ENCODE assay signal across 8 mouse cellular contexts in the genomic region with DNA sequence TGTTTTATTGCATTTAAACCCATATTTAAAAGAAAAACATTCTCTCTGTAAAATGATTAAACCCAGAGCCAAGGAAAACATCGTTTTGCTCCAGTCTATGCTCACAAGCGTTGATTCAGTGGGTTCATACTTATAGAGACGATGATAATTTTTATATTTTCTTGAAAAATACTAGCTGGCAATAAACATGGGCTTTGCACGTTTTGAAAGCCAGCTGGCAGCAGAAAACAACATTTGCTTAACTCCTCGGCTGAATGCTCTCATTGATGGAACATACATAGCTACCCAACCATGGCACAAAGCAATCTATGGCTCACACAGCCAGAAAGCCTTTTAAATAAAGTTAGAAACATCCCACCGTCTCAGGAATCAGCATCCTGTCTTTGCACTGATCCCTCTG.
A peak's percentile ranks its signal among the peaks of the same experiment; 100 is the strongest.
DNase-seq lines count a peak whose midpoint lies in the region; ATAC-seq lines count a peak whose summit lies in the region.

No protein-coding gene starts in this region.

- H3K9ac ChIP-seq in hindbrain, embryonic 11.5 days (ENCODE audit: low read depth, low read length), result no peak overlapping the region
- H3K9ac ChIP-seq in neural tube, embryonic 11.5 days (ENCODE audit: low read length), result no peak overlapping the region
- no peak overlapping the region for H3K9ac ChIP-seq in midbrain, embryonic 12.5 days (replicated peaks)

- peak; percentile 35; the same call in 1 of the 2 replicates for ATAC-seq in hindbrain, embryonic 11.5 days (ENCODE audit: low FRiP score)
- ATAC-seq in neural tube, embryonic 11.5 days (ENCODE audit: insufficient read depth, low FRiP score, low TSS enrichment), result peak; percentile 20; the same call in 1 of the 2 replicates
- 0 out of 2 replicates have a peak, but pooled peaks have one; percentile 12 for ATAC-seq in midbrain, embryonic 12.5 days (ENCODE audit: low FRiP score, low read depth)
- no peak for ATAC-seq in megakaryocyte-erythroid progenitor cell, adult 5-6 weeks (replicated peaks; ENCODE audit: low FRiP score, low TSS enrichment, poor library complexity, severe bottlenecking)

- no peaks in the 10 kb centered on the region for H3K36me3 ChIP-seq in hindbrain, embryonic 11.5 days (ENCODE audit: control insufficient read depth, insufficient read depth, low read length)
- no peaks in the 10 kb centered on the region for H3K36me3 ChIP-seq in hindbrain, embryonic 10.5 days
- H3K36me3 ChIP-seq in neural tube, embryonic 11.5 days (ENCODE audit: control insufficient read depth, insufficient read depth, low read length), result no peaks in the 10 kb centered on the region
- no peaks in the 10 kb centered on the region for H3K36me3 ChIP-seq in midbrain, embryonic 12.5 days

- H3K4me2 ChIP-seq in hindbrain, embryonic 11.5 days (replicated peaks; ENCODE audit: low read depth, low read length), result no peak overlapping the region
- no peak overlapping the region for H3K4me2 ChIP-seq in neural tube, embryonic 11.5 days (ENCODE audit: low read depth)
- H3K4me2 ChIP-seq in midbrain, embryonic 12.5 days (replicated peaks), result no peak overlapping the region

- no peaks in the 10 kb centered on the region for H3K27me3 ChIP-seq in hindbrain, embryonic 11.5 days (ENCODE audit: control insufficient read depth, insufficient read depth, low read length)
- H3K27me3 ChIP-seq in hindbrain, embryonic 10.5 days (ENCODE audit: insufficient read depth, poor library complexity, severe bottlenecking), result no peaks in the 10 kb centered on the region
- H3K27me3 ChIP-seq in neural tube, embryonic 11.5 days (ENCODE audit: control insufficient read depth, insufficient read depth, low read length), result no peaks in the 10 kb centered on the region
- H3K27me3 ChIP-seq in midbrain, embryonic 12.5 days, result no peaks in the 10 kb centered on the region

- H3K9me3 ChIP-seq in hindbrain, embryonic 11.5 days (ENCODE audit: control insufficient read depth, low read length), result no peaks in the 10 kb centered on the region
- H3K9me3 ChIP-seq in hindbrain, embryonic 10.5 days, result no peaks in the 10 kb centered on the region
- no peaks in the 10 kb centered on the region for H3K9me3 ChIP-seq in neural tube, embryonic 11.5 days (ENCODE audit: control insufficient read depth, low read length)
- no peaks in the 10 kb centered on the region for H3K9me3 ChIP-seq in midbrain, embryonic 12.5 days

- DNase-seq in hindbrain, embryonic 11.5 days (ENCODE audit: low spot score), result no peak
- no peak for DNase-seq in hindbrain, embryonic 10.5 days (ENCODE audit: low spot score)
- DNase-seq in neural tube, embryonic 11.5 days (ENCODE audit: low spot score), result no peak
- no peak for DNase-seq in neural tube, embryonic 10.5 days (ENCODE audit: extremely low spot score, low spot score)
- DNase-seq in thymus, adult 18-20 months, result no peak
- DNase-seq in natural killer cell, adult 2 months (ENCODE audit: low spot score in 2 of 2), result no peak

- no peak overlapping the region for H3K27ac ChIP-seq in hindbrain, embryonic 11.5 days (ENCODE audit: low read depth, low read length)
- H3K27ac ChIP-seq in hindbrain, embryonic 10.5 days, result no peak overlapping the region
- H3K27ac ChIP-seq in neural tube, embryonic 11.5 days (ENCODE audit: low read depth, low read length), result no peak overlapping the region
- no peak overlapping the region for H3K27ac ChIP-seq in midbrain, embryonic 12.5 days (replicated peaks)

- no peaks in the 10 kb centered on the region for H3K4me1 ChIP-seq in hindbrain, embryonic 11.5 days (replicated peaks; ENCODE audit: control insufficient read depth, insufficient read depth, low read length)
- peaks cover 9% of the 10 kb centered on the region; the same call in 1 of the 2 replicates for H3K4me1 ChIP-seq in hindbrain, embryonic 10.5 days (replicated peaks)
- no peaks in the 10 kb centered on the region for H3K4me1 ChIP-seq in neural tube, embryonic 11.5 days (ENCODE audit: control insufficient read depth, insufficient read depth, low read length)
- no peaks in the 10 kb centered on the region; the same call in 1 of the 2 replicates for H3K4me1 ChIP-seq in midbrain, embryonic 12.5 days

- H3K4me3 ChIP-seq in hindbrain, embryonic 11.5 days (ENCODE audit: low read depth, low read length), result no peak overlapping the region
- no peak overlapping the region for H3K4me3 ChIP-seq in hindbrain, embryonic 10.5 days
- H3K4me3 ChIP-seq in neural tube, embryonic 11.5 days (ENCODE audit: low read depth, low read length), result no peak overlapping the region
- H3K4me3 ChIP-seq in midbrain, embryonic 12.5 days, result no peak overlapping the region

- 59% methylated on average over 6 of the region's 6 CpGs for WGBS in hindbrain, embryonic 11.5 days
- 57% methylated on average over 6 of the region's 6 CpGs for WGBS in hindbrain, embryonic 10.5 days
- WGBS in neural tube, embryonic 11.5 days, result 61% methylated on average over 6 of the region's 6 CpGs
- 58% methylated on average over 6 of the region's 6 CpGs for WGBS in midbrain, embryonic 12.5 days
